Mouse (Mus musculus) C2C12 (cell line): ENCODE results near the gene Guca1a.

Experiments used
- CTCF ChIP-seq: IDR thresholded peaks from one replicate; pipeline ENCODE4 v1.5.1; 2011; ENCODE audit not compliant: control insufficient read depth, insufficient read depth, insufficient read length
- USF1 ChIP-seq: IDR thresholded peaks from one replicate; pipeline ENCODE4 v1.6.1; 2011; ENCODE audit warnings: low read depth, mild to moderate bottlenecking, control low read depth, moderate library complexity

- TF ChIP-seq USF1 (no peak), CTCF (no peak)
These were observed 26.9 kb upstream of the Guca1a start for GRCm38 (mm10) chr17:47427316-47427715.
